Mouse (Mus musculus): ENCODE results near the gene Rgs9.
"Not testable (repeated sequence)": the region's sequence is repeated elsewhere in the genome, so short reads cannot be mapped to it uniquely, and the experiment has no call there.

Gene Rgs9

GRCm38 (mm10) chr11:109297710-109298375, at the start of gene Rgs9:
Gene Rgs9, minus strand, starts transcription at chr11:109298129.
- peak; percentile 96 for DNase-seq

GRCm38 (mm10) chr11:109347242-109347959, 49.5 kb upstream of the Rgs9 start:
- DNase-seq = peak; percentile 92

DNA sequence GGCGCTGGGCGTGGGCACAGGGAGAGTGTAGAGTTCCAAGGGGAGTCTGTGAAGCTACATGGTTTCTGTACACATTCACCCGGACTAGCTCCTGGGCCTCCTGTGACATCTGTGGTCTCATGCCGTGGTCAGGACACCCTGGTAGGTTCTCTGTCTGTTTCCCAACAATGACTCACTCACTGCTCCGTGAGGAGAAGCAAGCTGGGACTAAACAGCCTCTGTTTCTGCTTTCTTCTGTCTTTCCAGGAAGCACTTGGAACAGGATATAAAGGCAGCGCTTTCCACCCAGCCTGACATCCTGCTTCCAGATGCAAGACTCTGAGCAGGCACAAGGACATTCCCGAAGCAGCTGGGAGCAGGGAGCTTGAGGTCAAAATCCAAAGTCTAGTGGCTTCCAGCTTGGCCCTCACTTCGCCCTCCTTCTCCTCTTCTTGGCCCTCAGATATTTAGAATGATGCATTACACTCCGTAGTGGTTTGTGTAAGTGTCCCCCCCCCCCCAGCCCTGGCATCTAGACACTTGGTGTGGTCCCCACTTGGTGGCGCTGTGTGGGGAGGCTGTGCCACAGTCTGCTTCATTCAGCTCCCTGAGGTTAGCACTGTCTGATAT, 46.2 kb upstream of the Rgs9 start:
- peak; percentile 78 for DNase-seq

DNA sequence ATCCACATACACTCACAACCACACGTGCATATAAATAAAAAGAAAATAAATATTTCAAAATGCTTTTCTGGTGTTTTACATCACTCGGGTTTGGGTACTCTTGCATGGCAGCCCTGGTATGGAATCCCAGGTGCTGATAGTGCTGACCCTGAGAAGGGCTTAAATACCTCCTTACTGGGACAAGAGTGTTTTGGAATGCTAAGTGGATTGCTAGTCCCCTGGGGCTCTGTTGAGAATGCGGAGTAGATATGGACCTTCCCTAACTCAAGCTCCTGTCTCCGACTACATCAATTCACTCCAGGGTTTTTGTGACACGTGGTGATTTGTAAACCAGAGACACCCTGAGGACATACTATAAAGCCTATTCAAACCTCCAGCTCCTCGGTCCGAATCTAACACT, 45.6 kb upstream of the Rgs9 start:
- no peak for DNase-seq

DNA sequence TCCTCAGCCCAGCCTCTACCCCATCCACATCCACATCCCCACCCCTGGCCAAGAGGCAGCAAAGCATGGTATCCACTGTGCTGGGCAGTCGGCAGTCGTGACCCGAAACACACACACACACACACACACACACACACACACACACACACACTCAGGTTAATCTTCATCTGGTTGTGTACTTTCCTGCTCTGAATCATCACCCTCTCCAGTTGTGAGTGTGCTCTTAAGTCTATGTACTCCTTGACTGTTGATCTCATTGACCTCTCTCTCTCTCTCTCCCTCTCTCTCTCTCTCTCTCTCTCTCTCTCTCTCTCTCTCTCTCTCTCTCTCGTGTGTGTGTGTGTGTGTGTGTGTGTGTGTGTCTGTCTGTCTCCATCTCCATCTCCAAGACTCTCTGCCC, 44.7 kb upstream of the Rgs9 start:
- not testable (repeated sequence) for DNase-seq

GRCm38 (mm10) chr11:109340541-109340940, 42.6 kb upstream of the Rgs9 start:
- no peak for DNase-seq

- no peak for DNase-seq
Measured at GRCm38 (mm10) chr11:109339155-109339938, 41.4 kb upstream of the Rgs9 start.

GRCm38 (mm10) chr11:109335890-109336289, 38.0 kb upstream of the Rgs9 start:
- no peak for DNase-seq

DNA sequence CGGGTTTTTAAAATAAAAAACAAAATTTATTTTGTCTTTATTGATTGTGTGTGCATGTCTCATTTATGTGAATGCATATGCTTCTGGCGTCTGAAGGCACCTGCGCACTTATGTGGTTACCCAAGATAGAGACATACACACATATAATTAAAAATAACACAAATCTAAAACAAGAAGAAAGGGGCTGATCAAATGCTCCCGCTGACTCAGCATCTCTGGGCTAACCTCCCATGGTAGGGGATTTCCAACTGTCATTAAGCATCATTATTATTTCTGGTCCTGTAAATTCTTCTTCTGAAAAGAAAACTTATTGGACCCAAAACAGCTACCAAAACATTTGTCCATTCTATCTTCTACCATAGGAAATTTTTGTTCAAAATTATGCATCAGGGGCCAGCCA, 36.8 kb upstream of the Rgs9 start:
- DNase-seq = no peak

DNA sequence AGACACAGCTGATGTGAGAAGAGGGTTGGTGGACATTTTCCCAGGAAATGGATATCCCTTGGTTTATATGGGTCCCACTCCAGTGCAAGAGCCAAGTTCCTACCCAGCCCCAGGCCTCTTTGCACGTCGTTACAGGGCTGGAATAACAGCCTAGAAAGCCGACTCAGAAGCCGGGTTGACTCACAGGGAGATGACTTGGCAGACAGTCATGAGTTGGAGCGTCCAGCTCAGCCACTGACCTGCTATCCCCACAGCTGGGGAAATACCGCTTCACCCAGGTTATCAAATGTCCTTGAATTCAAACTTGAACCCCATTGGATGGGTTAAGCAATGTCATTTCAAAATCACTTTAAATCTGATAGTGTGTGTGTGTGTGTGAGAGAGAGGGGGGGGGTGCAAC, 34.8 kb upstream of the Rgs9 start:
- no peak for DNase-seq

DNA sequence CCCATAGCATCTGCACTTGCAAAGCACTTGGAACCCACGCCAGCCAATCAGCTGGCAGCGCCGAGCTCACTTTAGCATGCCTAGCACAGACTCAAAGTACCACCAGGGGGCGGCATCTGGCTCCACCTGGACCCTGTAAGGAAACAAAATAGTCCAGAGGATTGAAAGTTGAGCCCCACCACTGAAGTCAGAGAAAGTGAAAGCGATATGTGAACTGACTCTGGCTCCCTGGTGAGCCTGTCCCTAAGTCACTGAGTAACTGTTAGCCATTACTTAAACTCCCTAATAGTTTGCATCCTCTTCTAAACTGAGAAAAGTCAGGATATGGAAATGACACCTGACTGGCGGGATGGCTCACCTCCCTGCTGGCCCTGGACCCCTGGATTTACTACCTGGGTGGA, 33.5 kb upstream of the Rgs9 start:
- DNase-seq = peak; percentile 98

GRCm38 (mm10) chr11:109330706-109331393, 32.9 kb upstream of the Rgs9 start:
- DNase-seq = no peak

GRCm38 (mm10) chr11:109329331-109329730, 31.4 kb upstream of the Rgs9 start:
- peak; percentile 32 for DNase-seq

DNA sequence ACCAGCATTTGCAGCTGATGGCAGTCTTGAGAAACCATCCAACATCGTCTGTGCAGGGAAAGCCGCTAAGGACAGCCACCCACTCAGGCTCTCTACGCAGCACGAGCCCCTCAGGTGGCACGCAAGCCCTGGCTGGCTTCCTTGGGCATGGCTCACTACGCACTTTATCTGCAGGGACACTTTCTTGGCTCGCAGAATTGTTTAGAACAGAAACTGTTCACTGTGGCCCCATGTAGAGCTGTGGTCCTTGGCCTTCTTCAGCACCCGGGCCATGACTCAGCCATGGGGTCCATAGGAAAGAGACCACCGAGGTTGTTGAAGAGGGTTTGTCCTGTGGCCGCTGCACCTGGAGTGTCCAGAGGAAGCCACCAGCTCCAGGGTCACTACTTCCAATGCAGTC, 30.0 kb upstream of the Rgs9 start:
- DNase-seq = no peak

- no peak for DNase-seq
Measured at GRCm38 (mm10) chr11:109327381-109327780, 29.5 kb upstream of the Rgs9 start.

- DNase-seq = no peak
Measured at GRCm38 (mm10) chr11:109326270-109326669, 28.3 kb upstream of the Rgs9 start.

DNA sequence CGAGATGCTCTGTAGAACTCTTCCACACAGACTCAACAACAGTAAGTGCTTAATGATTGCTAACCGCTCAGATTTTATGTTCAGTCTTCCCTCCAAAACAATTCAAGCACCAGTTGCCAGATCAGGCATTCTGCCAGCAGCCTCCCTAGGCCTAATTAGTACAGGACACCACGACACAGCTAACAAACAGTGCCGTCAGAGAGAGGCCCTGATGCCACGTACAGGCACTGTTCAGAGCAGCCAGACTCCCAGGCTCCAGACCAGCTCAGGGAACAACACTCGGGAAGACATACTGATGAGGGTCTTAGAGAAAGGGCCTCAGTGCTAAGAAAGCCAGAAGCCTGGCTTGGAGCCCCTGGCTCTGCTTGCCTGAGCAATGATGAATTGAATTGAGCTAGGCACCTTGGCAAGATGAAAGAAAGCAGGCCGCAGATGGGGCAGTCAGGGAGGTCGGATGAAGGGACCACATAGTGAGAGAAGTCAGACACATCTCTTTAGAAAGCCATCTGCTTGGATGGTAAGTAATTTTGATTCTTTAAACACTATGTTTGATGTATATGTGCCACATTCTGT, 22.5 kb upstream of the Rgs9 start:
- DNase-seq = no peak

DNA sequence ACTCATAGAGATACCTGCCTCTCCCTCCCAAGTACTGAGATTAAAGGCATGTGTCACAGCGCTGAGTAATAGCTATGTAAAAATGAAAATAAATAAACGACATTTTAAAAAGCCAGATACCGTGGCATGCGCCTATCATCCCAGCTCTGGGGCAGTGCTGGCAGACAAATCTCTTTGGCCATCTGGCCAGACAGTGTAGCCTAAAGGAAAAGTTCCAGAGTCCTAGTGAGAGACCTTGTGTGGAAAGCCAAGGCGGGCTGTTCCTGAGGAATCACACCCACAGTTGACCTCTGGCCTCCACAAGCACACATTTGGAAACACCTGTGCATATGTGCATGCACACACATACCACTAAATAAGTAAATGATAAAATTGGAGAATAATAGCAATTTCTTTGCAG, 22.0 kb upstream of the Rgs9 start:
- no peak for DNase-seq

- no peak for DNase-seq
Measured at GRCm38 (mm10) chr11:109319471-109319870, 21.5 kb upstream of the Rgs9 start.

GRCm38 (mm10) chr11:109316921-109317320, 19.0 kb upstream of the Rgs9 start:
- peak; percentile 79 for DNase-seq

GRCm38 (mm10) chr11:109311885-109312605, 14.1 kb upstream of the Rgs9 start:
- DNase-seq = peak; percentile 85

- no peak for DNase-seq
Measured at GRCm38 (mm10) chr11:109305680-109306079, 7.8 kb upstream of the Rgs9 start.

All from kidney, postnatal 10 days (tissue).